Mouse (Mus musculus) lung, postnatal 25 days (tissue): ENCODE measurements around the gene Dnal4.

Source experiments
- DNase-seq: peaks from one replicate; pipeline ENCODE4 v3.0.0; 2022; ENCODE audit warnings: low spot score

The Dnal4 gene

GRCm38 (mm10) chr15:79733192-79733591 lies 44.5 kb downstream of the Dnal4 start:
- DNase-seq, result no peak

GRCm38 (mm10) chr15:79731554-79731953 lies 46.1 kb downstream of the Dnal4 start:
- no peak for DNase-seq

- DNase-seq, result no peak
Measured at GRCm38 (mm10) chr15:79728731-79729388, 48.8 kb downstream of the Dnal4 start.

GRCm38 (mm10) chr15:79728311-79728710 lies 49.3 kb downstream of the Dnal4 start:
- DNase-seq, result no peak

- no peak for DNase-seq
Measured at GRCm38 (mm10) chr15:79727840-79728239, 49.8 kb downstream of the Dnal4 start.

- no peak for DNase-seq
Measured at GRCm38 (mm10) chr15:79725190-79725789, 52.4 kb downstream of the Dnal4 start.

- DNase-seq, result peak; percentile 33
Measured at GRCm38 (mm10) chr15:79723439-79723838, 54.2 kb downstream of the Dnal4 start.

- DNase-seq, result no peak
Measured at GRCm38 (mm10) chr15:79720796-79721195, 56.9 kb downstream of the Dnal4 start.

- no peak for DNase-seq
Measured at GRCm38 (mm10) chr15:79720267-79720666, 57.4 kb downstream of the Dnal4 start.

- no peak for DNase-seq
Measured at GRCm38 (mm10) chr15:79716710-79717109, 60.9 kb downstream of the Dnal4 start.

- no peak for DNase-seq
Measured at GRCm38 (mm10) chr15:79715646-79716045, 62.0 kb downstream of the Dnal4 start.
